Mouse (Mus musculus) gastrocnemius, adult 8-10 months (tissue): ENCODE results near the gene Zfp994. TPM values are rescaled to one million over a fixed set of nuclear protein-coding genes. Genes with fewer than 3 reads are reported as not detected.
"Not testable (repeated sequence)": the region's sequence is repeated elsewhere in the genome, so short reads cannot be mapped to it uniquely, and the experiment has no call there.

Experiments used
- DNase-seq, 2 experiments: peaks; one replicate each; pipeline ENCODE4 v3.0.0; 2022; ENCODE audit warnings: low spot score in 2 of 2
- total RNA-seq, 4 experiments: library from RNA; stranded (reverse); gene quantifications; 2 replicates each; pipeline ENCODE4 v1.2.4; 2022

The Zfp994 gene
- total RNA-seq = 1 to 10 TPM; 1.8 to 3.0 (median 2.6) TPM

GRCm38 (mm10) chr17:22225422-22226012 is at the start of gene Zfp994:
Zfp994 (minus strand) TSS chr17:22225616.
- DNase-seq = peak; percentile 87 to 89

- not testable (repeated sequence) for DNase-seq
Observed at GRCm38 (mm10) chr17:22230701-22231100, 5.3 kb upstream of the Zfp994 start.

- DNase-seq = not testable (repeated sequence)
Observed at GRCm38 (mm10) chr17:22225015-22225414, 401 bp downstream of the Zfp994 start.

- DNase-seq = peak; percentile 5 to 6
Observed at GRCm38 (mm10) chr17:22165722-22166294, 59.6 kb downstream of the Zfp994 start, which contains the start of gene Zfp947. Zfp947 (minus strand) TSS chr17:22166190.

- not testable (repeated sequence) for DNase-seq
Observed at GRCm38 (mm10) chr17:22165304-22165703, 60.1 kb downstream of the Zfp994 start.

- DNase-seq = not testable (repeated sequence)
Observed at GRCm38 (mm10) chr17:22153951-22154350, 71.5 kb downstream of the Zfp994 start.

Other genes starting within 250 kb of the Zfp994 start
- gene Zfp947, start 59.4 kb downstream of the Zfp994 start, total RNA-seq = 1 to 10 TPM in 1 of 4 experiments, under 1 TPM in 3; 0.48 to 1.1 (median 0.77) TPM
- gene CT030661.1, start 89.2 kb upstream of the Zfp994 start, total RNA-seq = 10 to 100 TPM in 2 of 4 experiments, 1 to 10 TPM in 2; 9.2 to 11.8 (median 10.1) TPM
- gene Zfp944, start 135.8 kb upstream of the Zfp994 start, total RNA-seq = 1 to 10 TPM; 3.4 to 5.1 (median 4.3) TPM
- 10 to 100 TPM in 1 of 4 experiments, 1 to 10 TPM in 3; 7.0 to 10.0 (median 7.8) TPM for gene Zfp758, start 135.8 kb upstream of the Zfp994 start, total RNA-seq
- 1 to 10 TPM; 3.5 to 5.4 (median 4.5) TPM for gene Zfp946, start 198.6 kb upstream of the Zfp994 start, total RNA-seq